Mouse (Mus musculus) liver, embryonic 16.5 days (tissue): Measurements from ENCODE around the gene A230050P20Rik. TPM values are rescaled to one million over a fixed set of nuclear protein-coding genes. Genes with fewer than 3 reads are reported as not detected.

Source experiments
- ATAC-seq: fragments of 200-750 bp; cut with Nextera tagmentation; 2 replicates; pipeline ENCODE4 v1.8.0; 2017; ENCODE audit warnings: low read depth, mild to moderate bottlenecking, moderate number of reproducible peaks, moderate library complexity
- H3K27ac ChIP-seq: fragments of 300-500 bp; sonication (generic); 2 replicates; pipeline ENCODE4 v1.5.1; 2014; ENCODE audit warnings: mild to moderate bottlenecking, low read length
- H3K27me3 ChIP-seq: fragments of 300-500 bp; sonication (generic); 2 replicates; pipeline ENCODE4 v1.6.1; 2014; ENCODE audit warnings: low read depth, low read length, mixed read lengths; ENCODE audit not compliant: control insufficient read depth, insufficient read depth
- H3K36me3 ChIP-seq: fragments of 300-500 bp; sonication (generic); 2 replicates; pipeline ENCODE4 v1.6.1; 2014; ENCODE audit warnings: mild to moderate bottlenecking; ENCODE audit not compliant: control insufficient read depth, insufficient read depth
- H3K4me1 ChIP-seq: fragments of 300-500 bp; sonication (generic); 2 replicates; pipeline ENCODE4 v1.6.1; 2014; ENCODE audit warnings: low read depth, low read length, mixed read lengths; ENCODE audit not compliant: control insufficient read depth
- H3K4me2 ChIP-seq: fragments of 300-500 bp; sonication (generic); 2 replicates; pipeline ENCODE4 v1.6.1; 2014; ENCODE audit warnings: low read depth, low read length, mixed read lengths
- H3K4me3 ChIP-seq: fragments of 300-500 bp; sonication (generic); 2 replicates; pipeline ENCODE4 v1.5.1; 2014; ENCODE audit warnings: low read depth, mild to moderate bottlenecking, low read length
- H3K9ac ChIP-seq: fragments of 300-500 bp; sonication (generic); 2 replicates; pipeline ENCODE4 v1.6.1; 2014; ENCODE audit warnings: low read depth, low read length
- H3K9me3 ChIP-seq: fragments of 300-500 bp; sonication (generic); replicated peaks from 2 replicates; pipeline ENCODE4 v1.6.1; 2016; ENCODE audit warnings: low read length; ENCODE audit not compliant: control insufficient read depth
- WGBS: fragments of 180-500 bp; shearing (Covaris S2); extraction: QIAGEN DNeasy Blood & Tissue Kit; methylation state at CpG from one replicate; pipeline ENCODE4 v1.1.7; 2014; ENCODE audit not compliant: insufficient replicate concordance; 5-methylcytosine and 5-hydroxymethylcytosine counted together
- polyA plus RNA-seq: library from polyadenylated mRNA; unstranded; fragments of >200 nt; fragmentation: Nextera tagmentation; extraction: Ambion mirVana; gene quantifications from 2 replicates; pipeline ENCODE4 v1.2.1, GENCODE M21; 2015

Gene A230050P20Rik
- polyA plus RNA-seq, 1 experiment from 2014 or later: 6.7 TPM

- peak overlapping the region; percentile 67 for H3K4me3 ChIP-seq
- no peaks in the 10 kb centered on the region for H3K27me3 ChIP-seq
- peak; percentile 94 for ATAC-seq
- WGBS: under 1% methylated on average over 69 of the region's 69 CpGs
- peak overlapping the region; percentile 97 for H3K4me2 ChIP-seq
- H3K4me1 ChIP-seq: peaks cover 21% of the 10 kb centered on the region
- H3K27ac ChIP-seq: peak overlapping the region; percentile 93
- H3K9me3 ChIP-seq: no peaks in the 10 kb centered on the region
- no peaks in the 10 kb centered on the region for H3K36me3 ChIP-seq
- peak overlapping the region; percentile 79 for H3K9ac ChIP-seq
Measured at GRCm38 (mm10) chr9:20878041-20878709, 9.7 kb downstream of the A230050P20Rik start.

- Histone ChIP-seq H3K4me3 (peak overlapping the region; percentile 67), H3K36me3 (no peaks in the 10 kb centered on the region), H3K9ac (peak overlapping the region; percentile 79), H3K9me3 (no peaks in the 10 kb centered on the region), H3K4me2 (peak overlapping the region; percentile 97), H3K27me3 (no peaks in the 10 kb centered on the region), H3K27ac (peak overlapping the region; percentile 93), H3K4me1 (peaks cover 21% of the 10 kb centered on the region)
- ATAC-seq: no peak
- 14% methylated on average over 10 of the region's 10 CpGs for WGBS
Measured at GRCm38 (mm10) chr9:20878710-20879065, 10.2 kb downstream of the A230050P20Rik start.

- ATAC-seq: no peak
- WGBS: 79% methylated on average over 13 of the region's 13 CpGs
- Histone ChIP-seq H3K9ac (peak within 1 kb of the TSS; percentile 79), H3K4me3 (peak within 1 kb of the TSS; percentile 67), H3K27me3 (no peaks in the 10 kb centered on the region), H3K4me2 (peak within 1 kb of the TSS; percentile 97), H3K36me3 (no peaks in the 10 kb centered on the region), H3K27ac (peak within 1 kb of the TSS; percentile 93), H3K9me3 (no peaks in the 10 kb centered on the region), H3K4me1 (peaks cover 21% of the 10 kb centered on the region)
Measured at GRCm38 (mm10) chr9:20879097-20879792, 10.8 kb downstream of the A230050P20Rik start, which contains the start of gene Angptl6. Gene Angptl6 (minus strand): TSS chr9:20879727.

- ATAC-seq: no peak
- Histone ChIP-seq H3K27ac (no peak overlapping the region), H3K27me3 (no peaks in the 10 kb centered on the region), H3K4me3 (no peak overlapping the region), H3K36me3 (peaks cover 20% of the 10 kb centered on the region), H3K9me3 (no peaks in the 10 kb centered on the region), H3K9ac (no peak overlapping the region), H3K4me2 (no peak overlapping the region), H3K4me1 (peaks cover 24% of the 10 kb centered on the region)
- 81% methylated on average over 2 of the region's 2 CpGs for WGBS
Measured at GRCm38 (mm10) chr9:20886563-20886962, 18.1 kb downstream of the A230050P20Rik start.

GRCm38 (mm10) chr9:20887191-20887590, 18.7 kb downstream of the A230050P20Rik start:
- peaks cover 26% of the 10 kb centered on the region for H3K36me3 ChIP-seq
- 79% methylated on average over 6 of the region's 6 CpGs for WGBS
- H3K27me3 ChIP-seq: no peaks in the 10 kb centered on the region
- ATAC-seq: no peak
- H3K4me1 ChIP-seq: peaks cover 24% of the 10 kb centered on the region
- H3K9ac ChIP-seq: no peak overlapping the region
- no peak overlapping the region for H3K4me3 ChIP-seq
- no peak overlapping the region; the same call in 1 of the 2 replicates for H3K27ac ChIP-seq
- H3K9me3 ChIP-seq: no peaks in the 10 kb centered on the region
- peak overlapping the region; percentile 92 for H3K4me2 ChIP-seq

- Histone ChIP-seq H3K27me3 (no peaks in the 10 kb centered on the region), H3K9ac (peak within 1 kb of the TSS; percentile 82), H3K9me3 (no peaks in the 10 kb centered on the region), H3K36me3 (peaks cover 31% of the 10 kb centered on the region), H3K27ac (peak within 1 kb of the TSS; percentile 89), H3K4me1 (peaks cover 24% of the 10 kb centered on the region), H3K4me3 (peak within 1 kb of the TSS; percentile 91), H3K4me2 (peak within 1 kb of the TSS; percentile 92)
- peak; percentile 94 for ATAC-seq
- under 1% methylated on average over 43 of the region's 43 CpGs for WGBS
Measured at GRCm38 (mm10) chr9:20887704-20888385, 19.4 kb downstream of the A230050P20Rik start, which contains the start of gene Ppan. Gene Ppan (plus strand): TSS chr9:20888175.

GRCm38 (mm10) chr9:20888386-20888765, 19.9 kb downstream of the A230050P20Rik start:
- peaks cover 36% of the 10 kb centered on the region for H3K36me3 ChIP-seq
- no peaks in the 10 kb centered on the region for H3K9me3 ChIP-seq
- no peaks in the 10 kb centered on the region for H3K27me3 ChIP-seq
- under 1% methylated on average over 30 of the region's 30 CpGs for WGBS
- H3K9ac ChIP-seq: peak overlapping the region; percentile 82
- peak overlapping the region; percentile 92 for H3K4me2 ChIP-seq
- H3K4me1 ChIP-seq: peaks cover 24% of the 10 kb centered on the region
- H3K27ac ChIP-seq: peak overlapping the region; percentile 75
- peak overlapping the region; percentile 91 for H3K4me3 ChIP-seq
- 0 out of 2 replicates have a peak, but pooled peaks have one; percentile 1 for ATAC-seq

- 32% methylated on average over 29 of the region's 29 CpGs for WGBS
- H3K4me2 ChIP-seq: peak overlapping the region; percentile 92
- peak overlapping the region; percentile 39 for H3K27ac ChIP-seq
- peak overlapping the region; percentile 91 for H3K4me3 ChIP-seq
- no peaks in the 10 kb centered on the region for H3K9me3 ChIP-seq
- no peaks in the 10 kb centered on the region for H3K27me3 ChIP-seq
- ATAC-seq: peak; percentile 59
- peaks cover 24% of the 10 kb centered on the region for H3K4me1 ChIP-seq
- H3K9ac ChIP-seq: peak overlapping the region; percentile 82
- H3K36me3 ChIP-seq: peaks cover 46% of the 10 kb centered on the region
Measured at GRCm38 (mm10) chr9:20889185-20890141, 21.0 kb downstream of the A230050P20Rik start.
